Mouse (Mus musculus) urinary bladder, postnatal 10 days (tissue): ENCODE results near the gene Cryl1.

Experiments
- DNase-seq: peaks from one replicate; pipeline ENCODE4 v3.0.0; 2022; ENCODE audit warnings: low spot score

The Cryl1 gene

DNA sequence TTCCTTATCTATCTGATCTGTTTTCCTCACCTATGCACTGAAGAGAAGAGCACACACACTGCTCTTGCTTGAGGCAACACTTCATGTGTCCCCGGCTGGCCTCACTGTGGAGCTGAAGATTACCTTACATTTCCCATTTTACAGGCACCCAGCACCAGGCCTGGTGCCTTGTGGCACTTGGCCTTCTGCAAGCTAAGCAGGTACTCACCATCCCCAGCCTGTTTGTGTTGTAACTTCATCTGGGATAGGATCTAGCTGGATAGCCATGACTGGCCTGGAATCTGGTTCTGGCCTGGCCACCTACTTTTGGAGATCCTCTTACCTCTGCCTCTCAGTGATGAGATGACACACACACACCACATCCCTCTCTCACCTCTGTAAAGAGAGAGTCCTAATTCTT lies 79.5 kb downstream of the Cryl1 start:
- DNase-seq, result no peak

DNA sequence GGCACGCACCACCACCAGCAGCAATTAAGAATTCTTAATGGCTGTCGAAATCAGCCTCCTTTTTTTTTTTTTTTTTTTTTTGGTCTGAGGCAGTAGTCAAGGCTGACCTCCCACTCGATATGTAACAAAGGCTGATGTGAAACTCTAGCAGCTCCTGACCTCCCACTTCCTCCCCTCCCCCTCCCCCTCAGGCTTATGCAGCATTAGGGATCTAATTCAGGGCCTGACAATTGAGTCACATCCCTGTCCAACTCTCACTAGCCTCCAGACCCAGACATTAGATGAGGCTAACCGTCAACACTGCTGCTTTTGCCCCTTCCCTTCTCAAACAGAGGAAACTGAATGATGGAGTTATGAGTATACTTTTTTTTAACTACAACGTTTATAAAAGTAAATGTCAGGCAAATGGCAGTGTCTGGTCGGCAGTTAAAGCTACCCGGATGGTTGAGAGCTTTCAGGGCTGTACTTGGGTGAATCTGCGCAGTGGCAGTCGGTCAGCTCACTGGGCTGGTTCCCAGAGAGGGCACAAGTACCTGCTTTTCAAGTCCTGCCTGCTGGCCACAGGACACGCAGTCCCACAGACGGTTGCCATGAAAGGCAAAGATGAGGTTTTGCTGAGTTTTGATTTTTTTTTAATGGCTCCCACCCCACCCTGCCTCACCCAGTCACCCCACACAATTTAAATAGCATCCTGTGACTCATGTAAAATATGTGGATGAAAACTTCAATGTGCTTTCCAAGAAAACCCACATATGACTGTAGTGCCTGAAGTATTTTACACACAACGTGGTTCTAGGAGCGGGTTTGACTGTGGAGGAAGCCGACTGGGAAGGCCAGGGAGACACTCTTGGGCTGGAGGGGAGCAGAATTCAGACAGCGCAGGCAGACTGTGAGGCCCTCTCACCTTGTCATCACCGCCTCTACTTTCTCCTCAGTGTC lies 81.4 kb downstream of the Cryl1 start:
- no peak for DNase-seq

DNA sequence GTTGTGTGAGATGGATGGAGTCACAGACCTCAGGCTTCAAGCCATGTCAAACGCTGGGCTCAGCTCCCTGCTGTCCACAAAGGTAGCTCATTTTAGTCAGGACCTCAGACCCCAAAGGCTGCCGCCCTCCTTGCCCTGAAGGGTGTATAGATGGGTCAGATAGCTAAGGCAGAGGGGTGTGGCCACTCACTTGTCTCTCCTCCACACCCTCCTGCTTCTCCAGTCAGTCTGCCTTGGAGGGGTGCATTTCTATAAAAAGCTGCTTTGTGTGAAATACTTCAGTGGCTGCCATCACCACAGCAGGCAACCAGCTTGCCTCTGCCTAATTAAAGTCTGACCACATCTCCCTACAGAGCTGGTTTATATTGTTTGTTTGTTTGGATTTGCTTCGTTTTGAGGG lies 82.4 kb downstream of the Cryl1 start:
- DNase-seq, result no peak

DNA sequence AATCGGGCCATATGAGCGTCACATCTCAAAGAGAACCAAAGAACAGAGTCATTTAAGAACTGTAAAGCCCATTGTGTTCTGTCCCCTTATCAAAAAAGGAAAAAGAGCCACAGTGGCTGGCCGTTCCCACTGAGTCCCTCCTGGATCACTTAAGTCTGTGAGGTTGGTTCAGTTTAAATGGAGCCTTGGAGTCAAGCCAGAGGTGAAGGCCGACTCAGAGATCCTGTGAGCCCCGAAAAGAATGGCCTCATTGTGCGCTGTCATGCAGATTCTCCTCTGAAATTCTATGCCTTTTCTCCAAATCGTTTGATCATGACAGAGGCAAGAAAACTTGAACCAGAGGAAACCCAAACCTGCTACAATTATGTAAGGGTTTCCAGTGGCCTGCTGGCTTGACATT lies 82.8 kb downstream of the Cryl1 start:
- DNase-seq, result no peak

DNA sequence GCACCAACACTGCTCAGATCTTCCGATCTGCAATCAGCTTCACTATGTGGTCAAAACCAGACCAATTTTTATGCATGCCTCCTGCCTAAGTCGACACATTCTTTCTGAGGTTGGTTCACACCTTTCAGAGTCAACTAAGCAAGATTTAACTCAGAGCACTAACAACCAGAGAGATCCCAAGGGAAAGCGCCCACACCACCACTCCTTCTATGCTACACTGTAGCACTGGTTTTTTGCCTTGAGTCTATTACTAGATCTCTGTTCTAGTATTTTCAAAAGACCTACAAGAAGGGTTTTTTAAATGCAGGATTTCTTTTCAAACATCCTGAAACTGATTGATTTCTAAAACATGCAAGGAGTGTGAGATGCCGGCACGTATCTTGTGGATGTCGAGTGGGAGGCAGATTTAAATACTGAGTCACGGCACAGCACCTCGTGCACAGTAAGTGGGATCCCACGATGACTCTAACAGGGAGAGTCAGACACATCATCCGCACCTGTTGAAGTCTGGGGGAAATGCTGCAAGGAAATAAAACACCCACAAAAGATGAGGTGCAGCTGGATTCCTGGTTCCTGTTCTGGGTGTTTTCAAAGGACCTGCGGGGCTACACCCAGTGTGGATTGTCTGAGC lies 96.6 kb downstream of the Cryl1 start:
- no peak for DNase-seq

DNA sequence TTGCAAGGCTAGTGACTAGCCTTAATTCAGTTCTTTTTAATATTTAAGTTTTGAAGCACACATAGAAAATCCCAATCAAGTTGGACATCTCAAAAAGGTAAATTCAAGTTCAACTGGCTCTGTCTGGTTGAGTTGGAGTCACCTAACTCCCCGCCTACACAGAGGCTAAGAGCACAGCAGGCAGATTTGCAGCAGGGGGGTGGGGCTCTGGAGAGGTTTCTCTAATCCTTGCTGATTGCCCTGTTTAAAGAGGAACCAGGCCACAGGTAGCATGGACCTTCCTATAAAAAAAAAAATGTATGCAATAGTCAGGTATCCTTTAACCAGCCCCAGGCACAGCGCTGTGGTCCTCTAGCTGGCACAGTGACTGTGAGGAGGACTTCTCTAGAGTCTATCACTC lies 97.8 kb downstream of the Cryl1 start:
- no peak for DNase-seq

DNA sequence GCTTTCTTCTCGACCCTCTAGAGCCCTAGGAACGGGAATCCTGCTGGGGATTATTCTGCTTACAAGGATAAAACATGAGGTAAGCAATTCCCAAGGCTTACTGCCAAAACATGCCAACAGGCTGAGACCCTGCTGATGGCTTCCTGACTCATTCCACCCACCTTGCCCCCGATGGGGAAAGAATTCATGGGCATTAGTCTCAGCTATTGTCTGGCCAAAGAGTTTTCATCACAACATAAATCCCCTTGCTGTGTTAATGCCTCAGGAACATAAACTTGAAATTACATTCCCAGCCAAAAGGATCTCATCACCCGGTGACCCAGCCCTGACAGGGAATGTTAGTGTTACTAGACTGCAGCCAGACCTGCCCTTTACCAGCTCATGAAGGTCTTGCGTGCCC lies 100.7 kb downstream of the Cryl1 start:
- DNase-seq, result no peak

DNA sequence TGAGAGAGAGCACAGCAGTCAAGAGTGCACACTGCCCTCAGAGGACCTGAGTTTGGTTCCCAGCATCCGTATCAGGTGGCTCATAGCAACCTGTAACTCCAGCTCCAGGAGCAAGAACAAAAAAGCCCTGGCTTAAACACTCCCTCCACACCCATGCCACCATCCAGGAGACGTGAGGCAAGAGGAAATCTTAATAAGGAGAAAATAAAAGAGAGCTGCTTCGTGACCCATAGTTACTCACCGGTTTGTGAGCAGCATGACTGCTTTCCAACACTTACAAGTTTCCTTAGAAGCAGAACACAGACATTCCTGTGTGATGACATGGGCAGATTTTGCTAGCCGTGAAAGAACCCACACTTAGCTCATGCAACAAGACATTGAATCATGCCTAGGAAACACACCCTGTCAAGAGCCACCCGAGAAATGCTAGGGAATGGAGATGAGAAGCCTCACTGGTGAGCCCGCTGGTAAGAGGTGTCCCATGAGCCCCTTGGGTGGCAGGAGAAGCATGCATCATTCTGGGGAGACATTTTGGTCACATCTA lies 106.9 kb downstream of the Cryl1 start:
- DNase-seq, result no peak

DNA sequence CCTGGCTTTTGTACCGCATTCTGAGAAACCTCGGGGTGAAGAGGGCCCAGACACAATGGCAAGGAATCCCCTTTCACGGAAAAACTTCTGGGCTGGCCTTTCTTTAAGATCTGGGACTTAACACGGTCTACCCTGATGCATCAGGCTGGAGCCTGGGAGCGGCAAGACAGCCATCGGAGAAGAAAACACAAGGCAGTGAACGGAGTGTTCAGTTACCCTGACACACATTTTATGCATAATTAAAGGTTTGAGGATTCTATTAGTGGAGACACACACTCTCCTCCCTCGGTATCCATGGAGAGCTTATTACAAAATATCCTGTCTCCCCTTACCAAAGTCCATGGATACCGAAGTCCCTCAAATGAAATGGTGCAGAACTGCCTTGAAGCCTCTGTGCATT lies 109.2 kb downstream of the Cryl1 start:
- DNase-seq, result no peak

DNA sequence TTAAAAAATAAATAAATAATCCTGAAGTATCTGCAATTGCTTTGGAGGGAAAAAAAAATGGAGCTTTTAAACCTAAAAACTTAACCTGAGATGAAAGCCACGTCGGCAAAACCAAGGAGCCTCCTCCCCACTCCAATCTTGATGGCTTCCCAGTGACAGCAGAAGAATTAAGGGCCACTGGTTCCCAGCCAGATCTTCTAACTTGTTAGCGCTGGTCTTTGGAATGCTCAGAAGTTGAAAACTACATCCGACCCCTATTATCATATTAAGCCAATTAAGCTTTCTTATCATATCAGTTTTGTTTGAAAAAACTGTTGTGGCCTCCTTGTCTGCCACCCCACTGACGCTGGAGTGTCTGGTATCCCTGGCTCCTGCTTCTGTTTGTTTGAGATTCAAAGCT lies 114.5 kb downstream of the Cryl1 start:
- no peak for DNase-seq

DNA sequence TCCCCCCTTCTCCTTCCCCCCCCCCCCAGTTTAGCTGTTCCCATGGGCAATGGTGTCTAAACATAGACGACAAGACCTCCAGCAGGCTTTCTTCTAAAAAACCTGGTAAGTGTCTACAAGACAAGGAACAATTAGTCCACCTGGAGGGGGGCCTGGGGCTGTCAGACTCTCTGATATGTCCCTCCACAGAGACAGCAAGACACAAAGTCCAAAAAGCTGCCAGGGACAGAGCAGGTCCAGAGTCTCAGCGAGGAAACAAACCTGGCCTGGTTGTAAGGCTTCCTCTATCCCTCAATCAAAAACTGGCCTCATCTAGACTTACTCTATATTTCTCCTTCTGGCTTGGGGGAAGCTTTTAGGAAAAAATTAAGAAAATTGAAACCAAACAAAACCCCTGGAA lies 115.7 kb downstream of the Cryl1 start:
- no peak for DNase-seq

DNA sequence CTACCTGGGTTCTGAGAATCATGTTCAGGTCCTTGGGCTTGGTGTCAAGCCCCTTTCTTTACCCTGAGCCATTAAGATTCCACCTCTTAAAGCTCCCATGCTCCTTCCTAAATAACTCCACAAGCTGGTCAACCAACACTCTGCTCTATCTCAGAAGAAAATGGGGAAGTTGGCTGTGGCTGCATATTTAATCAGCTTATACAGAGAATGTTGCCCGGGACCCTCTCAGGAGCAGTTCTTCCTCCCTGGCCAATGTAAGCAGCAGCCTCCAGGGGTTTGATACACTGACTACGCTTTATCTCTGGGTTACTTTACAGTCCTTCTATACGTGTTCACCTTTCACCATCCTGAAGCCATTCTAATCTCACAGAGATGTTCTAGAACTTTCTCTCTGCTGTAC lies 117.5 kb downstream of the Cryl1 start:
- no peak for DNase-seq

DNA sequence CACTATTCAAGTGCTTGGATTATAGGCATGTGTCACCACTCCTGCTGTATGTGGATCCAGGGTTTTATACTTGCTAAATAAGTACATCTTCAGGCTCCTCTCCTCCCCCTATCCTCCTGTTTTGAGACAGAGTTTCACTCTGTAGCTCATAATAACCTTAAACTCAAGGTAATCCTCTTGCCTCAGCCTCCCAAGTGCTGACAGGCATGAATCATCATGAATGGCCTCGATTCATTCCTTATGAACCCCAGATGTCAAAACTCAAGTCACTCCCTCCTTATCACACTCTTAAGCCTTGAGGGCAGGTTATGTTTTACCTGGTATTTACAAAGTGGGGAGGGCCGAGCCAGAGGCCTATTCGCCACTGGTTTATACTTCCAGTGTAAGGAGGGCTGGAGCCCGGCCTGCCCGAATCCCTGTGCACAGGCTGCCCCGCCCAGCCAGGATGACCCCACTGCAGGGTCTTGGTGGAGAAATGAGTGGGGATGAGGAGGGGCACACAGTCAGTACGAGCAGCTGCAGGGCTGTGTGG lies 121.8 kb downstream of the Cryl1 start:
- DNase-seq, result no peak

DNA sequence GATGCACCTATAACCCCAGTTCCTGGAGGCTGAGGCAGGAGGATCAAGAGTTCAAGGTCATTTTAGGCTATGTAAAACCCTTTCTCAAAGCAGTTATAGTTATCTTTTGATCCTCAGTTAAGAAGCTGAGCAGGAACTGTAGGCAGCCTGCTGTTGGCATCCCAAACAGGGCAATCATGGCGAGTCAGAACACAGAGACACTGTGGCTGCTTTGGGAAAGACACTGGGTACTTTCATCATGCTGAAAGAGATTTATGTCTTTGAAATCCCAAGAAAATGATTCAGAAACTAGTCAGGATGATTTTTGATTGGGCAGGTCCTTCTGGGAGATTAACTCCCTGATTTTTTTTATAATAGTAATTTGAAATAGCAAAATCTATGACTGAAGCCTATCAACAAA lies 126.0 kb downstream of the Cryl1 start:
- DNase-seq, result no peak

DNA sequence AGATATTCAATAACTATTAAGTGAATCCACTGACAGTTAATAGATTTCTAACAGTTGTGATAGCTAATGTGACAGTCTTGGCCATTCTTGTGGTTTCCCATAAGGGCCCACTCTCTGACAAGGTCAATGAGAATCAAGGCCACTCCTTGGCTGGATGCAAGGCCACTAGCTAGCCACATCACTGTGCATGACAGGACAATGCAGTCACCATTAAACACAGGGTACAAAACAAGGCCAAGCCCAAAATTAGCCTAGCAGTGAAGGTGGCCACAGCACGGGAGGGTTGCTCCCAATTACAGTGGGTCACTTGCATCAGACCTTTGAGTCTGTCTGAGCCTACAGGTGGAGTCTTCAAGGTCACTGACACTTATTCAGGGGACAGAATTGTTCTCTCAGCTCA lies 126.5 kb downstream of the Cryl1 start:
- no peak for DNase-seq

DNA sequence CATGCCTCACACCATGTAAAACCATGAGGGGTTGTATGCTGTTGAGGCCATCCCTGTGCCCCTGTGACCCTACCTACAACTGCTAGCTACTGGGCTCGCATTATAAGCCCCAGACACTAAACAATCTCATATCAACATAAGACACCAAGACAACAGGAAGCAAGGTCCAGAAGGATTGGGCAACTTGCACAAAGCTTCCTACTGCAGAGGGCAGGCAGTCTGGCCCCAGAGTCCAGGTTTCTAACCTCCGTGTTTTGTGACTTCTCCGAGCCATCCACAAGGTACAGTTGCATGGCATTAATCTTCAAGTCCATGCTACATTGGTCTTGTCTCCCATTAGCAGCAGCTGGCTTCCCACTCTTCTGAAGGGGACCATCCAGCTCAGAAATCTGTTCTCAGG lies 129.4 kb downstream of the Cryl1 start:
- no peak for DNase-seq

DNA sequence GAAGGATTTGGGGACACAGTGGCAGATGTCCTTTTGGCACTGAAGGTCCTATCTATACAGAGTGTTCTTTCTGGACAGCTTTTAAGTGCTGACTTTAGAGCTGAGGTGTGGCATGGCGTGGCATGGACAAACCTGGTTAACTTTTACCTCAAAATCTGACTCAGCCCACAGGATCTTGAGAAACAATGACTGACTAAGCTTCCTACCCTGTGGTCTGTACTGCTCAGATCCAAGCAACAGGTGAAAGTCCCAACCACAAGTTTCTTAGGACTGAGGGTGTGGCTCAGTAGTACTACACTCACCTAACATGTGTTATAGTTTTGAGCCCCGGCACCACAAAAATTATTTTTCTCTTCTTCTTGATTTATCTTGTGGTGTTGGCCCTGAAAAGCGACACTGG lies 130.0 kb downstream of the Cryl1 start:
- DNase-seq, result no peak

DNA sequence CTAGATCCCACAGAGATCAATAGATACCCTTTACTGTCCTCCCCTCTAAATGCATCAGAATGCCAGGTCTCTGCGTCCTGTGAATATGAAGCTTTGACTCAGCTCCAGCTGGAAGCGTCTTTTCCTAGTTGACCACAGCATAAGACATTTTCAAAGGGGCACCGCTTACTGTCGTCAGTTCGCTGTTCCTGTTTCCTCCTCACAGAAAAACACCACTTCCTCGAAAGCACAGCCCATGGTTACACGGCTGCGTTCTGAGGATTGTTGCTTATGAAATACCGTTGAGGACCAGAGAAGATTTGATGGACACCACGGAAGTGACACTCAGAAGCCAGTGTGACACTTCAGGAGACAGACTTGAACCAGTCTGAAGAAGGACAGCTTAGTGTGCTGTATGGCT lies 134.4 kb downstream of the Cryl1 start:
- no peak for DNase-seq

DNA sequence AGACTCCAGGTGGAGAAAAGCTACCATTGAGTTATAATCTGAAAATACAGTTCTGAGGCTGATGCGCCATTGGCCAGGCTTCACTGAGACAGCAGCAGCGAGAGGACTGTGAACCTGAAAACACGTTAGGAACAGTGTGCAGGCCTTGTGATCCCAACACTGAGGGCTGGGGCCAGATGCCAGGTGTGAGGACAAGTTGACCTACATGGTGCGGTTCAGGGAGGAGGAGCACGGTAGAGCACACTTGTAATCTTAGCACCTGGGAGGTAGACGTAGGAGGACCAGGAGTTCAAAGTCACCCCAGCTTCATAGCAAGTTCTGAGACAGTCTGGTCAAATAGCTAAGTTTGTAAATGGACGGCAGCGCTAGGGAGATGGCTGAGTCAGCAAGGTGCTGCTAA lies 139.0 kb downstream of the Cryl1 start:
- DNase-seq, result no peak

DNA sequence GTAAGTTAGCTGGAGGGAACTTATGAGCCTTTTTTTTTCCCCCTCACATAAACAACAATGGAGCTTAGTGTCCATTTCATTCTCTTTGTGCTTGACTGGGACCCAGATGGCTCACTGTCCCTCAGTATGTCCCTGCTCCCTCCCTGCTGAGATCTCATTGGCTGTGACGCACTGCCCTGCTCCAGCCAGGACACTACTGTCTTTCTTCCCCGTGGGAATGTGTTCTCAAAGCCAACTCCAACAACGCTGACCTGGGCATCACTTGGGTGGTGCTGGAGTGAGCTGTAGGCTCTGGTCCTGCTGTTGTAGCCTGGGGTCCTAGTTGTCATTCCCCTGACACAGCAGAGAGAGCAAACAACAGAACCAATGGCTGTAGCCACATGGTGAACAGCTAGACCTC lies 149.7 kb downstream of the Cryl1 start:
- DNase-seq, result no peak

DNA sequence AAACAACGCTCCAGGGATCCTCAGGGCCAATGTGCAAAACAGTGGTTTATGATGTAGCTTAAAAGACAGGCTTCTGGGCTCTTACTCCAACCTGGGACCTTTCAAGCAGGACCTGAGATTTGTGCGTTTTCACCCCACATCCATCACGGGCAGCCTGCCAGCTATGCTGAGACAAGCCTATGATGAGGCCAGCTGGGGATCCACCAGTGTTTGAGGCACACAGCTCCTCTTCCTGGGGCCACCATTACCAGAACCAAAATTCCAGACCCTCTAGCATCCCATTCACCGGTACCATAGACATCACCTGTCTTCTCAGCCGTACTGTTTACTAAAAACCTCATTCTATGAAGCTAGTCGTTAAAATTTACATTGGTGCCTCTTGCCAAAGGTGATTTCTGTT lies 151.8 kb downstream of the Cryl1 start:
- no peak for DNase-seq

DNA sequence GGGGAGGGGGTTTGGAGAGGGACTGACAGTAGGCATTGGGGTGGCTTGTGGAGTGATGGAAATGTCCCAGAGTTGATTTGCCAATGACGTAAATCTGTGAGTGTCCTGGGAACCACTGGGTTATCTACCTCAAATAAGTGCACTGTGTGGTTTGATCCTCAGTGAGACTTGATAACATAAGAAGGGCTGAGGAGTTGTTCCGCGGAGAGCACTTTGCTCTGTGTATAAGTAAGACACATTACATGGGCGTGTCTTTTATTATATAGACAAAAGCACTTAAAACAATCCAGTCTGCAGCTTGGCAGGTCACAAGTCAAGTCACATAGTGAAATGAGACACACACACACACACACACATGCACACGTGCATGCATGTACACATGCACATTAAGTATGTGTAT lies 155.4 kb downstream of the Cryl1 start:
- DNase-seq, result no peak

DNA sequence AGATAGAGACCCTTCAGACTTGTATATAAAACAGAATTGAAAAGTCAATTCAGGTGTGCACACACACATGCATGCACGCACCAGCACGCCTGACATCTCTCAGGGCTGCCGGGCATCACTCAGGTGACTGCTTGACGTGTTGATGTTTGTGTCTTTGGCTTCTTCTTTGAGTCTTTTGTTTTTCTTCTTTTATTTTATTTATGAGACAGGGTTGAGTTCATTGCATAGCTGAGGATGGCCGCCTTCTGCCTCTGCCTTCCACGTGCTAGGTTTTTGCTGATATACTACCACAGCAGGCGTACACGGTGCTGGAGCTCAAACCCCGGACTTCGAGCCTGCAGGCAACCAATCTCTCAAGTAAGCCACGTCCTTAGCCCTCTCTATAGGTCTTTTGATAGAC lies 163.1 kb downstream of the Cryl1 start:
- no peak for DNase-seq
